Mouse (Mus musculus) brain, adult 2 months (tissue): ENCODE results near the gene Tk1.

Experiments used
- DNase-seq: peaks from one replicate; pipeline ENCODE4 v3.0.0; 2011; ENCODE audit warnings: low read depth, low spot score

Gene Tk1

DNA sequence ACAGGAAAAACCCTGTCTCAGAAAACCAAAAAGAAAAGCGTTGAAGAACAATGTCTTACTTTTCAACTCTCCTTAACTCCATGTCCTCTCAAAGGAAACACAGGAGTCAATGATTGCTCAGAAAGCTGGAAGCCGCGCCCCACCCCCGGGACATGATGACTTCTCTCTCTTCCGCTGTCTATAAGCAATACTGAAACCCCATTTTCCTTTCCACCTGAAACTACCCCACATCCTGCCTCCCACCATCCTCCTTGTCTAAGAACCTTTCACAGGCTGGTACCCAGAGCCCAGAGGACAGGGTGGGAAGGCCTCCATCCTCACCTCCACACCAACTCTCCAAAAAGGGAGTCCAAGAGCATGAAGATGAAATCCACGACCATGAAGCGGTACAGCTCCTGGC lies 53.5 kb downstream of the Tk1 start:
- DNase-seq = no peak

DNA sequence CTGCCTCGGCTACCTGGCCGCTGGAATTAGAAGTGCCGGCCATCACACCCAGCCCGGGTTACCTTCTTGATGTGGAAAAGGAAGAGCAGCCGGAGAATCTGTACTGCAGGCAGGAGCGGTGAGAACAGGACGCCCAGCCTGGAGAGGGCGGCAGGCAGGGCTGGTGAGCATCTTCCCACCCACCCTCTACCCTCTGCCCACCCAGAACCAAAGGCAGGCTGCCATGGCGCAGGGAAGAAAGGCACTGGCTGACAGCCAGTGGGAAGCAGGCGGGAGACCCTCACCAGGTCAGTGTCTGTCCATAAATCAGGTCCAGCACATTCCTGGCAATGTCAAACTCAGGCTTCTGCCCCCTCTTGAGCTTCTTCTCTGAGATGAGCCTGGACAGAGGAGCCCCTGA lies 55.5 kb downstream of the Tk1 start:
- no peak for DNase-seq

DNA sequence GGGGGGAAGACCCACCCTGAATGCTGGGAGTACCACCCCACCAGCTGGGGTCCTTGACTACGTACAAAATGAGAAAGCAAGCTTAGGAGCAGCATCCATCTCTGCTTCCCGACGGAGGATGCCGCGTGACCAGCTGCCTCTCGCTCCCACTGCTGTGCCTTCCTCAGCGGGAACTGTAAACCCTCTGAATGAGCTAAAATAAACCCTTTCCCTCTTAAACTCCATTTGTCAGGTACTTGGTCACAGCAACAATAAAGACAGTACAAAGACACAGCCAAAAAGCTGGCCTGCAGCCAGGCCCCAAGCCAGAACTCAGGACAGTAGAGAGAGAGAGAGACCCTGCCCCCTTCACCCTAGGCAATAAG lies 56.2 kb downstream of the Tk1 start:
- DNase-seq = no peak

DNA sequence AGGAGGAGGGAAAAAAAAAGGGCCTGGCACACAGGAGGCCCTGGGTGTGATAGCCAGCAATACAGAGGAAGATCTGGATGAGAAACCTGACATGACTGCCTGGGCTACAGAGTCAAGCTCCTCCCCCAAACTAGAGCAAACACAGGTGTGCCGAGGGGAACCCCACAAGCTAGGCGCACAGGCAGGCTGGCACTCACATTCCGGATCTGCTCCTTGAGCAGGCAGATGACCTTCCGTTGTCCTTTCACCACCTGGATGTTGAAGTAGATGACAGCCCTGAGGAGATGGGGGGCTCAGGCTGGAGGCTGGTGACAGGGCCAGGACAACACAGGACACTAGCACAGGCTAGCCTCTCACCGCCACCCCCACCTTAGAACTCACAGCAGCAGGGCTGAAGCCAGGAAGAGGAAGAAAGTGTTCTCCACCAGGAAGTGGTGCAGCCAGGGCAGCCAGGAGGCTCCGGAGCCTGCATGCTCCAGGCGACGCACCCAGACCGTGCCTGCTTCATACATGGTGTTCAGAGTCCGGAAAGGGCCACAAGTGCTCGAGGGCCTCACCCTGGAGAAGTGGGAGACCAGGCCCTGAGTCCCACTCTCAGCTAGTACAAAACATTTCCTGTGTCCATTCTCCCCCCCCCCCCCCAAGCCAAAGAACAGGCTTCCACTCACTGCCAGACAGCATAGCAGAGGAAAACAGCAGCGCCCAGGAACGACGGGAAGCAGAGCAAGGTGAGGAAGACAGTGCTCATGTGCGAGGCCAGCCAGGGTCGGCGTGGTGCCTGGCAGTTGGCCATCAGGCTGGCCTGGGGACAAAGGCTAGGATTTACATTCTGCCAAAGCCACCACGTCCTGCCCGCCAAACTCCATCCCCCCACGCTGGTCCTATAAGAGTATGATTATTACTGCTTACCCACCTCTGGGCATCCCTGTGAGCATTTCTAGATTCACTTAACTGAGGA lies 56.9 kb downstream of the Tk1 start:
- no peak for DNase-seq

DNA sequence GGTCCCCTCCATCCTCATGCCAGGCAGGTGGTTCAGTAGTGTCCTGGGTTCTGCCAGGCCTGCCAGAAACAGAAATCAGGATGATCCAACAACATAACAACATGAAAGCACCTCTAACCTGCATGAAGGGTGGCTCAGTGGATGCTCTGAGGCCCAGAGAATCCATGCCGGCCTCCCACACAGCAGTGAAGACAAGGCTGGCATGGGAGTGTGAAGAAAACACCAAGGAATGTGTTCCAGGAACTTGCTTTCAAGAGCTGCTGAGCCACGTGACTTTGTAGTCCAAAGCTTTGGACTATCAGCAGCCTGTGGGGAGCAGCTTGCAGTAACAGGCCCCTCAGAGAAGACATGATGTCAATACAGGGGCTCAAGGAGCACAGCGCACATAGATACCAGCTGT lies 59.6 kb downstream of the Tk1 start:
- DNase-seq = peak; percentile 65
